Mouse (Mus musculus): ENCODE measurements around the gene Mea1. TPM values are rescaled to one million over a fixed set of nuclear protein-coding genes. Genes with fewer than 3 reads are reported as not detected.

Mea1 gene
- polyA plus RNA-seq, 1 experiment from 2014 or later: 122 TPM

DNA sequence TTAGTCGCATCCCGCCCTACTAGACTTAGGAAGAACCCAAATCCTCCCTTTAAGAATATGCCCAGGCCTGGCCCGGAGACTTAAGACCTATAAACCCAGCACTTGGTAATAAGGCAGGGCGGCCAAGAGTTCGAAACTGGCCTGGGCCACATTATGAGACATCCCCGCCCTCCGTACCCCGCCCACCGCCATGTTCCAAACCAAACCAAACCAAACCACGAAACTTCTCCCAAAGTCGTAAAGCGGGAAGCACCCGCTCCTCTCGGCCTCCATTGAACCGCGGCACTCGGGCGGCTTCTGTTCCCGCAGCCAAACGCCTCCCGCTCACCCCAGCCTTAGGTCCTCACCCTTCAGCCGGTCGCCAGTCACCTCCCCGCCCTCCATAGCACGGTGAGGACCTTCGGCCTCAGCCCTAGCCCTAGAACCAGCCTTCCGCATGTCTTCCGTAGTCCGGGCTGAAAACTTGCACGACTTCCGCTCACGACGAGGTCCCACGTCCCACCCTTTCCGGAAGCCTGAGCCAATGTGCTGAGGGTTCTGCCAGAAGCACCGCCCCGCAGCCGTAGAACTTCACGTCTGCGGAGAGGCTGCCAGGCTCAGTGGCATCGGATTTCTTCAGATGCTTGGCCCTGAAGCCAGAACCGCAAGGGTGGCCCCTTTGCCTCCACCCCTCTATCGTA, 4.6 kb upstream of the Mea1 start, which contains the start of gene Rrp36:
Gene Rrp36, minus strand, starts transcription at position 503 of the 680 bp plus-strand sequence.
- WGBS: under 1% methylated on average over 43 of the region's 43 CpGs
- peaks cover 71% of the 10 kb centered on the region for H3K36me3 ChIP-seq

GRCm38 (mm10) chr17:46674530-46675283, 3.9 kb upstream of the Mea1 start:
- Histone ChIP-seq H3K27ac (replicated peaks) (peak overlapping the region; percentile 85), H3K4me3 (peak overlapping the region; percentile 83), H3K27me3 (replicated peaks) (no peaks in the 10 kb centered on the region), H3K4me1 (peaks cover 43% of the 10 kb centered on the region), H3K4me2 (peak overlapping the region; percentile 81), H3K9me3 (no peaks in the 10 kb centered on the region), H3K9ac (peak overlapping the region; percentile 92), H3K36me3 (peaks cover 64% of the 10 kb centered on the region)
- ATAC-seq (ENCODE audit: extremely low read depth, insufficient number of reproducible peaks, low FRiP score, low TSS enrichment): no peak
- WGBS: 22% methylated on average over 15 of the region's 15 CpGs

More for the DNA sequence above, 4.6 kb upstream of the Mea1 start, which contains the start of gene Rrp36:
- Histone ChIP-seq H3K9ac (peak within 1 kb of the TSS; percentile 92), H3K4me1 (peaks cover 36% of the 10 kb centered on the region), H3K9me3 (no peaks in the 10 kb centered on the region), H3K4me3 (peak within 1 kb of the TSS; percentile 83), H3K27ac (replicated peaks) (peak within 1 kb of the TSS; percentile 85), H3K27me3 (replicated peaks) (no peaks in the 10 kb centered on the region), H3K4me2 (peak within 1 kb of the TSS; percentile 81)
- ATAC-seq (ENCODE audit: extremely low read depth, insufficient number of reproducible peaks, low FRiP score, low TSS enrichment): peak; percentile 77

GRCm38 (mm10) chr17:46678911-46679310, 318 bp downstream of the Mea1 start:
- peak overlapping the region; percentile 96 for H3K9ac ChIP-seq
- H3K36me3 ChIP-seq: peaks cover 57% of the 10 kb centered on the region
- 21% methylated on average over 9 of the region's 9 CpGs for WGBS
- H3K4me2 ChIP-seq: peak overlapping the region; percentile 87
- peak overlapping the region; percentile 97 for H3K4me3 ChIP-seq
- H3K4me1 ChIP-seq: peaks cover 48% of the 10 kb centered on the region
- peak overlapping the region; percentile 96 for H3K27ac ChIP-seq (replicated peaks)
- no peaks in the 10 kb centered on the region for H3K27me3 ChIP-seq (replicated peaks)
- no peak for ATAC-seq (ENCODE audit: extremely low read depth, insufficient number of reproducible peaks, low FRiP score, low TSS enrichment)
- H3K9me3 ChIP-seq: no peaks in the 10 kb centered on the region

- peak; percentile 8; the same call in 1 of the 2 replicates for ATAC-seq (ENCODE audit: extremely low read depth, insufficient number of reproducible peaks, low FRiP score, low TSS enrichment)
- H3K4me3 ChIP-seq: peak overlapping the region; percentile 97
- peak overlapping the region; percentile 96 for H3K9ac ChIP-seq
- peaks cover 42% of the 10 kb centered on the region for H3K4me1 ChIP-seq
- WGBS: under 1% methylated on average over 34 of the region's 34 CpGs
- H3K9me3 ChIP-seq: no peaks in the 10 kb centered on the region
- H3K4me2 ChIP-seq: peak overlapping the region; percentile 87
- peaks cover 62% of the 10 kb centered on the region for H3K36me3 ChIP-seq
- no peaks in the 10 kb centered on the region for H3K27me3 ChIP-seq (replicated peaks)
- H3K27ac ChIP-seq (replicated peaks): peak overlapping the region; percentile 96
Measured at GRCm38 (mm10) chr17:46679843-46680759, 1.5 kb downstream of the Mea1 start.

- no peaks in the 10 kb centered on the region for H3K9me3 ChIP-seq
- ATAC-seq (ENCODE audit: extremely low read depth, insufficient number of reproducible peaks, low FRiP score, low TSS enrichment): peak; percentile 98
- H3K36me3 ChIP-seq: peaks cover 62% of the 10 kb centered on the region
- H3K9ac ChIP-seq: peak within 1 kb of the TSS; percentile 96
- H3K4me2 ChIP-seq: peak within 1 kb of the TSS; percentile 87
- H3K4me3 ChIP-seq: peak within 1 kb of the TSS; percentile 97
- 0% methylated on average over 49 of the region's 49 CpGs for WGBS
- H3K27ac ChIP-seq (replicated peaks): peak within 1 kb of the TSS; percentile 96
- peaks cover 40% of the 10 kb centered on the region for H3K4me1 ChIP-seq
- H3K27me3 ChIP-seq (replicated peaks): no peaks in the 10 kb centered on the region
Measured at GRCm38 (mm10) chr17:46680760-46681373, 2.3 kb downstream of the Mea1 start, which contains the start of gene Klhdc3. Gene Klhdc3 (minus strand): TSS chr17:46680914.

DNA sequence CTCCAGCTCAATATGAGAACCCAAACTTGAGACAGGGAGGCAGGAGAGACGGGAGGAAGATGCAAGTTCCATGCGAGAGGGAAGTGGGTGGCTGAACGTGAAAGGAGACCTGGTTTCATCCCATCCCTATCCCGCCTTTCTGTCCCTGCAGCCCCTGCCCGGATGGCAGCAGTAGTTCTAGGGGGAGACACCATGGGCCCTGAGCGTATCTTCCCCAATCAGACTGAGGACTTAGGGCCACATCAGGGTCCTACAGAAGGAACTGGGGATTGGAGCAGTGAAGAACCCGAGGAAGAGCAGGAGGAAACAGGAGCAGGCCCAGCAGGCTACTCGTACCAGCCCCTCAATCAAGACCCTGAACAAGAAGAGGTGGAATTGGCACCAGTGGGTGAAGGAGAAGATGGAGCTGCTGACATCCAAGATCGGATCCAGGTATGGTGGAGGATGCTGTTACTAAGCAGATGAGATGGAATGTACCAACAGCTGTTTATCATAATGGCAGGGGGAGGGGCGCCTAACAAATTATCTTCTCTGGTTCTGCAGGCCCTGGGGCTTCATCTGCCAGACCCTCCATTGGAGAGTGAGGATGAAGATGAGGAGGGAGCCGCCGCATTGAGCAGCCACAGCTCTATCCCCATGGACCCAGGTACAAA, 3.0 kb downstream of the Mea1 start:
- peak overlapping the region; percentile 87 for H3K4me2 ChIP-seq
- peaks cover 62% of the 10 kb centered on the region for H3K36me3 ChIP-seq
- WGBS: 19% methylated on average over 12 of the region's 12 CpGs
- H3K4me3 ChIP-seq: peak overlapping the region; percentile 97
- H3K27me3 ChIP-seq (replicated peaks): no peaks in the 10 kb centered on the region
- no peaks in the 10 kb centered on the region for H3K9me3 ChIP-seq
- H3K9ac ChIP-seq: peak overlapping the region; percentile 83
- H3K4me1 ChIP-seq: peaks cover 40% of the 10 kb centered on the region
- ATAC-seq (ENCODE audit: extremely low read depth, insufficient number of reproducible peaks, low FRiP score, low TSS enrichment): no peak
- peak overlapping the region; percentile 74 for H3K27ac ChIP-seq (replicated peaks)

GRCm38 (mm10) chr17:46682654-46683389, 4.2 kb downstream of the Mea1 start:
- H3K27ac ChIP-seq (replicated peaks): no peak overlapping the region
- 85% methylated on average over 16 of the region's 16 CpGs for WGBS
- H3K36me3 ChIP-seq: peaks cover 62% of the 10 kb centered on the region
- no peak overlapping the region for H3K4me3 ChIP-seq
- no peak overlapping the region for H3K9ac ChIP-seq
- ATAC-seq (ENCODE audit: extremely low read depth, insufficient number of reproducible peaks, low FRiP score, low TSS enrichment): no peak
- no peaks in the 10 kb centered on the region for H3K9me3 ChIP-seq
- no peaks in the 10 kb centered on the region for H3K27me3 ChIP-seq (replicated peaks)
- no peak overlapping the region for H3K4me2 ChIP-seq
- peaks cover 37% of the 10 kb centered on the region for H3K4me1 ChIP-seq

DNA sequence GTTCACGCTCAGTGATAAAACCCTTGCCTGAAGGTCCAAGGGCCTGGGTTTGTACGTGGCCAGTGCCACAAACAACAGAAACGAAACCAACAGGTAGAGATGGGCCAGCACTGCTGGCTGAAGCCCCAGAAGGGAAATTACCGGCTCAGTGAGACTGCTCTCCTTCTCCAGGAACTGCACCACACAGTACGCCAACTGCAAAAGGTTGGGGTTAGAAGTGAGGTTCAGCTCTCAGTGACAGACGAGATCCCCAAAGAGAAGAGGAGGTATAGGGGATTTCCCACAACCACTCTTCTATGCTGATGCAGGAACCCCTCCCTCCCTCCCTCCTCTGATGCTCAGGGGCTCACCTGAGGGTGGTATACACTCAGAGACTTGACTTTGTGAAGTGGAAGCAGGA, 7.3 kb downstream of the Mea1 start:
- peaks cover 71% of the 10 kb centered on the region for H3K36me3 ChIP-seq
- no peaks in the 10 kb centered on the region for H3K9me3 ChIP-seq
- H3K9ac ChIP-seq: no peak overlapping the region
- no peak overlapping the region for H3K4me3 ChIP-seq
- ATAC-seq (ENCODE audit: extremely low read depth, insufficient number of reproducible peaks, low FRiP score, low TSS enrichment): no peak
- peaks cover 19% of the 10 kb centered on the region for H3K4me1 ChIP-seq
- no peak overlapping the region for H3K4me2 ChIP-seq
- H3K27ac ChIP-seq (replicated peaks): no peak overlapping the region
- no peaks in the 10 kb centered on the region for H3K27me3 ChIP-seq (replicated peaks)
- 89% methylated on average over 6 of the region's 6 CpGs for WGBS

- ATAC-seq (ENCODE audit: extremely low read depth, insufficient number of reproducible peaks, low FRiP score, low TSS enrichment): no peak
- H3K4me3 ChIP-seq: no peak overlapping the region
- H3K36me3 ChIP-seq: peaks cover 48% of the 10 kb centered on the region
- H3K9ac ChIP-seq: no peak overlapping the region
- H3K4me1 ChIP-seq: 0 out of 2 replicates have a peak, but pooled peaks cover 4% of the 10 kb centered on the region
- H3K27me3 ChIP-seq (replicated peaks): no peaks in the 10 kb centered on the region
- H3K27ac ChIP-seq (replicated peaks): no peak overlapping the region
- no peak overlapping the region for H3K4me2 ChIP-seq
- H3K9me3 ChIP-seq: no peaks in the 10 kb centered on the region
- 63% methylated on average over 12 of the region's 12 CpGs for WGBS
Measured at GRCm38 (mm10) chr17:46690665-46691064, 12.1 kb downstream of the Mea1 start.

- WGBS: 92% methylated on average over 2 of the region's 2 CpGs
Measured at GRCm38 (mm10) chr17:46691390-46691789, 12.8 kb downstream of the Mea1 start.

More at GRCm38 (mm10) chr17:46691390-46691789, 12.8 kb downstream of the Mea1 start:
- Histone ChIP-seq H3K27me3 (replicated peaks) (no peaks in the 10 kb centered on the region), H3K9me3 (no peaks in the 10 kb centered on the region), H3K36me3 (peaks cover 44% of the 10 kb centered on the region), H3K27ac (replicated peaks) (no peak overlapping the region), H3K9ac (no peak overlapping the region), H3K4me3 (no peak overlapping the region), H3K4me1 (0 out of 2 replicates have a peak, but pooled peaks cover 4% of the 10 kb centered on the region), H3K4me2 (no peak overlapping the region)
- ATAC-seq (ENCODE audit: extremely low read depth, insufficient number of reproducible peaks, low FRiP score, low TSS enrichment): no peak
